Mouse (Mus musculus) spleen, postnatal 14 days (tissue): ENCODE data around the gene Nlgn3.

ENCODE experiments used
- DNase-seq, 2 experiments: peaks; one replicate each; pipeline ENCODE4 v3.0.0; 2021 to 2022; ENCODE audit warnings: low spot score in 2 of 2

Nlgn3 gene

GRCm38 (mm10) chrX:101299055-101299454, at the start of gene Nlgn3:
Gene Nlgn3 (plus strand): TSS chrX:101299168.
- no peak for DNase-seq

DNA sequence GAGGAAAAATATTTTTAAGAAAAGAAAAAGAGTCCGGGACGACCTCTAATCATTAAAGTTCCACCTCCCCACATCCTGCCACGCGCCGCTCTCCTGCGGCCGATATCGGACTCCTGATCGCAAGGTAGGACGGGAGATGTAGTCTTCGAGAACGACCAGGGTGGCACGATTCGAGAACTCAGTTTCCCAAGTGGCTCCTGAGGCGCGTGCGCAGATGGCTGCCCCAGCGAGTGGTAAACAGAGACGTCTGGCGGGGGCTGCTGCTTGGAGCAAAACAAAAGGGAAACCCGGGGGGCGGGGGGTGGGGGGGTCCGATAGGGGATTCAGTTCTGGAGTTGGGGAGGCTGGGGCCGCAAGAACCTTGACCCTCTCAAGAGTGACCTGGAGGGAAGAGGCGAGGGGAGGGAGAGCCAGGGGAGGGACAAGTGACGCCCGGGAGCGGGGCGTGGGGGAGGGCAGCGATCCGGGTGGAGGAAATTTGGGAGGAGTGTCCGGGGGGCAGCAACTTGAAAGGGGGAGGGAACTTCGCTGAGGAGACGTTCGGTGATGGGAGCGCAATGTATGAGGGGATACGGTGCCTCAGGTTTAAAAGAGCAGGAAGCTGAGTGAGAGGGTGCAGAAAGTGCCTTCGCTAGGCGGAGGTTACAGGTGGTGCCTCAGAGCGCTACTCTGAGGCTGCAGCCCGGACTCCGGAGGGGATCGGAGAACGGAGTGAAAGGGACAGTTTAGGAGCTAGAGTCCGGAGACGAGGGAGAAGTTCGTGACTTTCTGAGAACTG, 44.8 kb upstream of the Nlgn3 start, which contains the start of gene Foxo4:
Gene Foxo4 (plus strand): TSS at position 577 of the 778 bp plus-strand sequence.
- peak; percentile 70 to 77 for DNase-seq

GRCm38 (mm10) chrX:101254740-101255139, 44.2 kb upstream of the Nlgn3 start:
- DNase-seq, result no peak

- DNase-seq, result peak in 1 of 2 experiments; percentile 28
Observed at GRCm38 (mm10) chrX:101256603-101257002, 42.4 kb upstream of the Nlgn3 start.

- no peak for DNase-seq
Observed at GRCm38 (mm10) chrX:101260441-101261325, 38.3 kb upstream of the Nlgn3 start.

DNA sequence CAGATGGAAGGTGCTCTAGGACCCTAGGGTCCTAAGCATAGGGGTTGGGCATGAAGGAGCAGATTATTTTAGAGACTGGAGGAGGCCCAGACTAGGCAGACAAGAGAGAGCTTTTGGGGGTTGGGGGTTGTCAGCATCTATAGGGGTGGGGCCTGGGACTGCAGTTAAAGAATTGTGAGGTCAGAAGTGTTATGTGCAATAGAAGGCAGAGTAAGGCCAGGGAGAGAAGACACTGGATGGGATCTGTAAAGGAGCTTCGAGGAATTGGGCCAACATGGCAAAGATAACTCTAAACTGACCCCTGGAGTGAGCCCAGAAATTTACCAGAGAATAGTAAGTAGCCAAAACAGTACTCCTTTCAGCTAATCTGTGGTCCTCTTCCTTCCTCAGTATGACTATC, 35.1 kb upstream of the Nlgn3 start, which contains the start of gene Gm614:
Gene Gm614 (minus strand): TSS at position 101 of the 400 bp plus-strand sequence.
- DNase-seq, result no peak

GRCm38 (mm10) chrX:101266631-101267030, 32.3 kb upstream of the Nlgn3 start:
- DNase-seq, result no peak

DNA sequence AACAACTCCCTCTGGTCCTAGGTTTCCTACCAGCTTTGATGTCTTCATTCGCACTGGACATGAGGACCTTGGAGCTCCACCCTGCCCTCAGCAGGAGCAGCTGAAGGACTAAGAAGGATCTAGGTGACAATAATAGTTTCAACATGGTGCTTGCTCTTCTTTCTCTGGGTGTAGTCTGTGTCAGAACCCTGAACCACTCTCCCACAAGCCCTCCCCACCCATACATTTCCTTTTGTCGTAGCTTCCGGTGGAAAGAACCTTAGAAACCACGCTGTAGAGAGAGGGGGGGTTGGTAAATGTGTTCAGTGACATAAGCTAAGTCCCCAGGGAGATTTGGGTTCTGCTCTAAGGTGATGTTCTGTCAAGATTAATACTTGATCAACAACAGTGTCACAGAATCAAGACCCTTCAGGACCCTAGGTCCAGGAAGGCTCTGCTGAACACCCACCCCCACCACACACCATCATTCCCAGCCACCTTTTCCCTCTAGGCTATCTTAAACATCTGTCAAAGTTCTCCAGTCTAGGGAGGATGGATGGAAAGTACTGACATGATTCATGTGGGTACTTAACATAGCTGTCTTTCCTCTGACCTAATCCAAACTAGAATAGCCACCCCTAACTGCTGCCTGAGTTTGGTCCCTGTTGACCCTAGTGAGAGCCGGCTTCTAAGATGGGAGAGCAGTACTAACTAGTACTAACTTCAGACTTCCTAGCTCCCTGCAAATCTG, 30.8 kb upstream of the Nlgn3 start, which contains the start of gene Il2rg:
Gene Il2rg (minus strand): TSS at position 231 of the 730 bp plus-strand sequence.
- DNase-seq, result no peak

DNA sequence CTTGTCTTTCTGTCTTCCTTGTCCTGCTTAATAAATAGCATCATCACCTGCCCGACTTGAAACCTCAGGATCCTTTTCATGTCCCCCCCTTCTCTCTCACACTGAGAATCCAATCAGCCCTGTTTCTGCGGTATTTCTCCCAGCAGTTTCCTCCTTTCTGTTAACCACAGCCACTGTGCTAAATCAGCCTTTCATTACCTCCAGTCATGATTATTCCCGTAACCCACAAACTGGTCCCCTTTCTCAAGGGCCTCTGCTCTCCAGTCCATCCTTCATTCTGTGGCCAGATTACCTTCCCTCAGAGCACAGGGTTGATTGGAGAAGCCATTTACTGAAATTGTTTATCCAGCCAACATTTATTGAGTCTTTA, 30.2 kb upstream of the Nlgn3 start, which contains the start of gene Gm20489:
Gene Gm20489 (minus strand): TSS at position 269 of the 370 bp plus-strand sequence.
- DNase-seq, result no peak

GRCm38 (mm10) chrX:101273410-101273809, 25.6 kb upstream of the Nlgn3 start:
- DNase-seq, result no peak

DNA sequence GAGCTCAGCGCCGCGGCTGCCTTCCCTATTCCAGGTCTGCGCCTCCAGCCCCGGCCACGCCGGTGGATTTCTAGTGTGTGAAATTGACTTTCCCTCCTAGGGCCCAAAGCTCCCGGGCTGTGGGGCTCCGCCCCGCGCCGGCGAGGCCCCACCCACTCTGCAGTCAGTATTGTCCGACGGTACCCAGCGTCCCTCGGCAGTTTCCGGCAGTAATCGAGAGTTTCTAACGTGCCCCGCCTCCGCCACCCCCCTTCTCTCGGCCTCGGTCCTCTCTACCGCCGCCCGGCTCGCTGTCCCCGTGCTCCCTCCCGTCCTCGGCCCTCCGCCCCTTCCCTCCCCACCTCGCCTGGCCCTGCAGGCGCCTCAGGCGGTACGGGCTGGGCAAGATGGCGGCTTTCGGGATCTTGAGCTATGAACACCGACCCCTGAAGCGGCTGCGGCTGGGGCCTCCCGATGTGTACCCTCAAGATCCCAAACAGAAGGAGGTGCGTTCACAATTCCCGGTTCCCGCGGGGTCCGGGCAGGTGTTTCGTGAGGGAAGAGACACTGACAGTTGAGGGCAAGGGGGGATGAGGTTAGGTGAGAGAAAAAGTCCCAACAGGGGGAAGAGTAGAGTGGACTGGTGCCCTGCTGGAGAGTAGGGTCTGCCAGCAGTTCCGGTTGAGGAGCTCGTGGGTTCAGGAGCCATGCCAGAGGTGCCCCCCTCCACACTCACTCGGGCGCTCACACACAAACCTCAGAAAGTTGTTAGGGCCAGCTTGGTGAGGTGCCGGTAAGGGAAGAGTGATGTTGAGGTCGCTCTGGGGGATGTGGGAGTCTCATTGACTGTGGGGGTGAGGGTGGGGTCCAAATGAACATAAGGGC, 24.9 kb upstream of the Nlgn3 start, which contains the start of gene Med12:
Gene Med12 (plus strand): TSS at position 156 of the 864 bp plus-strand sequence.
- peak; percentile 81 to 83 for DNase-seq

GRCm38 (mm10) chrX:101282813-101283212, 16.2 kb upstream of the Nlgn3 start:
- DNase-seq, result no peak

- peak; percentile 30 to 65 for DNase-seq
Observed at GRCm38 (mm10) chrX:101285534-101285933, 13.4 kb upstream of the Nlgn3 start.

- no peak for DNase-seq
Observed at GRCm38 (mm10) chrX:101285953-101286670, 12.9 kb upstream of the Nlgn3 start.

DNA sequence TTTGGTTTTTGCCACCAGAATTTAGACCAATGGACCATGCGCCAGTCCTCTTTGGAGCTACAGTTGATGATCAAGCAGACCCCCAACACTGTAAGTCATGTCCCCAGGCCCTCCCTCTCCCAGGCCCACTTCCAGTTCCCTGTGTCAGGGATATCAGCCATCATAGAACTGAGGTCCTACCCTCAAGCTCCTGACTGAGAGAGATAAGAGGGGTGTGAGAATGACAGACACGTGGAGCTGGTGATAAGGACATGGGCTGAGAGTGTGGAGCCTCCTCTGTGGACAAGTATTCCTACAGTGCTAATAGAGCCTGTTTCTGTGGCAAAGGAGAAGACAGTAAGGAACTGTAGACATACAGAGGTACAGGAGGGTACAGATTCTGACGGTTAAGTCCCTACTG, 11.4 kb upstream of the Nlgn3 start:
- DNase-seq, result no peak

DNA sequence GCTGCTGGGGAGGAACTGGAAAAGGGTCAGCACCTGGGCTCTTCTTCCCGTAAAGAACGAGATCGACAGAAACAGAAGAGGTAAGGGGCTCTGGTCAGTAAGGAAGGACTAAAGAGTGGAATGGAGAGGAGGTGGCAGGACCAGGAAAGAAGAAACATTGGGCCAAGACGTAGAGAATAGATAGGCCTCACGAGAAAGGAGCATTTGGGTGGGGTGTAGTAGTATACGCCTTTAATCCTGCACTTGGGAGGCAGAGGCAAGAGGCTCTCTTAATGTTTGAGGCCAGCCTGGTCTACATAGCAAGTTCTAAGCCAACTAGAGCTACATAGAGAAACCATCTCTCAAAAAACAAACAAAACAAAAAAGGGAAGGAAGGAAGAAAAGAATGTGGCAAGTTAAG, 10.5 kb upstream of the Nlgn3 start:
- DNase-seq, result no peak

DNA sequence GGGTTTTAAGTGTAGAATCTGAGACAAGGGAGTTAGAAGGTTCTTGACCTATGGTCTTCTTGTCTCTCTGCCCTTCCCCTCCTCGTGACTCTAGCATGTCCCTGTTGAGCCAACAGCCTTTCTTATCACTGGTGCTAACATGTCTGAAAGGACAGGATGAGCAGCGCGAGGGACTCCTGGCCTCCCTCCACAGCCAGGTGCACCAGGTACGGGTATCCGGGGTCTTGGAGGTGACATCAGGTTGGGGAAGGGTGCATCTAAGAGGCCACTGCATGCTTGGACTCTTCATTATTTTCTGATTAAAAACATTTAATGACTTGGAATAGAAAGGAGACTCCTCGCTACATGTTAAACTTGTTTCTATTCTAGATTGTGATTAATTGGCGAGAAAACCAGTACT, 9.9 kb upstream of the Nlgn3 start:
- DNase-seq, result no peak

GRCm38 (mm10) chrX:101290111-101290510, 8.9 kb upstream of the Nlgn3 start:
- no peak for DNase-seq

GRCm38 (mm10) chrX:101299473-101300426, 782 bp downstream of the Nlgn3 start:
- DNase-seq, result no peak
